Mouse (Mus musculus) retina, postnatal 7 days (tissue): ENCODE measurements around the gene Klf7.

Source experiments
- DNase-seq: peaks from one replicate; pipeline ENCODE4 v3.0.0-alpha.2; 2012; ENCODE audit warnings: low read depth, low spot score

The Klf7 gene

DNA sequence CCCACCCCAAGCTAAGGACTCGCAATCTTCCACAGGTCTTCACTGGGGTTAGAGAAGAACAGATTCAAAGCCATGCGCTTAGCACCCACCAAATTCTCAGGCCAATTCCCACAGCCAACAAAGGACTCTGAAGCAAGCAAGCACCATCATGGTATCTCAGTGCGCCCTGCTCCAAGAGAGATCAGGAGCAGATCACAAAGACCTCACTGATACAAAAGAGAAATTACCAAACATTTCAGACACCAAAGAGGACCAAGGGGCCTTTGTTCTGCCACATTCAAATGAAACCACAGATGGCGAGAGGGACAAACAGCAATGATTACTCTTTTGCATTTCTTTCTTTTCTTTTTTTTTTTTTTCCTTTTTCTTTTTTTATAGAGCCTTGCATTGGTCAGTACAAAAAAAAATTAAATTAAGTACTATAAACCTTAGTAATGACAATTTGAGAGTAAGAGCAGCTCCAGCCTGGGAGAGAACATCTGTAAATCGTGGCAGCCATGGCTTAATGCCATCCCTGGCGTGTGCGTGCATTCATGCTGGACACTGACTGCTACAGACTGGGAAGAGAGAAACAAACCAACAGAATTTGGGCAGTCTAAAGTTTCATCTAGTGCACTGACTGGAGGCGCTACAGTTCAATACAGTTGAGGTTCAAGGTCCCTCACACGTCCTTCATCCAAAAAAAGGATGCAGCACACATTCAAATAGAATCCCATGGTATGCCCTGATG lies 89.4 kb downstream of the Klf7 start:
- DNase-seq: no peak

DNA sequence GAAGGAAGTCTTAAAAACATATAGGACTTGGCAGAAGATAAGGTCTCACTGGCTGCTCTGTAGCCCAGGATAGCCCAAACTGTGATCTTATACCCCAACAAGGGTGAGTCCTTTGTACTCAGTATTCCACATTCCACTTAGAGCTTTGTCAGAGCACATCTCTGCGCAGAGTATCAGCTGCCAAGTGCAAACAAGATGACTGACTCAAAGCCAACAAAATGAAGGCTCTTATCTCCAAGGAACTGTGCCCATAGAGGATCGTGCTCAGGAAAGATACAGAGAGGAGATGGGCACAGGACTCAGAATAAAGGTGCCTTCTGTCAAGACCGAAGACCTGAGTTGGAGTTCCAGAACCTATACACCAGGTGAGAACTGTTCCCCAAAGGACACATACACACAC lies 100.1 kb downstream of the Klf7 start:
- DNase-seq: no peak

DNA sequence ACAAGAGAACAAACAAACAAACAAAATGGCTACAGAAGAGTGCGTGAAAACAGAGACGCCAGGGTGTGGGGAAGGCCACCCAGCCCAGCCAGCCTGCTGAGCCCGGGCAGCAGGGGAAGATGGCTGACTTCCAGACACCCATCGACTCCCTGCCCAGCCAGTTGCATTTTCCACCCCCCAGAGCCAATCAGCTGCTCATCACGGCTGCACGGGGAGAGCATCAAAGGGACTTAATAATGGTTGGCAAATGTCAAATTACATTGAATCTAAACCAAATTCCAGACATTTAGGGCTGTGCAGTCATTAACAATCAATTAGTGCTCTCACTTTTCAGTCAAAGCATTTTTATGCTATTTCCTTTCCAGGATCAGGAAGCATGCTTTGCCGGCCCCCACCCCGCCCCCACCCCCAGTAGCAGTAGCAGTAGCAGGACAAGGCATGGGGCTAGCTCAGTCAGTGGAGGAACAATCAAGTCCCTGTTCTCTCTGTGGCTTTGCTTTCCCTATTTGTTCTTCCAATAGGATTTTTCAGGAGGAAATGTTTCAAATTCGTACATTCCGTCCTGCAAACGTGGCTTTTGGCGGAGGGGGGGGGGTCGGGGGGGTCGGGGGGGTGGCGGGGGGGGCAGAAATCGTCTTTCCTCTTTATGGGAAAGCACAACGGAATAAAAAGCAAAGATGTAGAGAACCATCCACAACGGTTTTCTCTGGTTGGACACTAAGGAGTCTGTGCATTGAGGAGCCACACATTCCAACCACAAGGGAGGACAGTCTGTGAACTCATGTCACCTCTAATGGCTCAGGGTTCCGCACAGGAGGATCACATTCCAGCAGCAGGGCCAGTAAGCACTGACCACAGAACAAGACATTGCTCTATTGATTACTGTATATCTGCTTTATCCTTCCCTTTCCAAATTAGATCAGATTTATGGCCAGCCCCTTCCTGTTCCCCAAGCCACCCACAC lies 101.1 kb downstream of the Klf7 start:
- DNase-seq: no peak

DNA sequence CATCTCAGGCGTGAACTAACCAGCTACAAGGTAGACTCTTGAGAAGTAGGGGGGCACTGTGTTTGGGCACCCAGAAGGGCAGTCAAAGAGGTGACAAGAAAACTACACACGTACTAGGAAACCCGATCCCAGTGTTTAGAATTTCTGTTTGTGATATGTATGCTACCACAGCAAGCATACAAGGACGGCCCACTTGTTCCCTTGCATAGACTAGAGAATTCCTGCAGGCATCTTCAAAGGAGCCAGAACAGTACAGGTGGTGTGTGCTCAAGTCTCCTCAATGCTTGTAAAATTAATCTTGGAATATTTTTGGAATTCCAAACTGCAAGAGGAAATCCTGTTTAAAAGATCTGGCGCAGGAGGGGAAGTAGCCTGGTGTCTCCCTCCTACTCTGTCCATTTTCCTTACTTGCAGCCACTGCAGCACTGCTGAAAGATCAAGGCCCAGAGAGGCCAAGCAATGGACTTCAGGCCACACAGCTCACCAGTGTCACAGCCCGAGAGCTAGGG lies 102.9 kb downstream of the Klf7 start:
- no peak for DNase-seq

DNA sequence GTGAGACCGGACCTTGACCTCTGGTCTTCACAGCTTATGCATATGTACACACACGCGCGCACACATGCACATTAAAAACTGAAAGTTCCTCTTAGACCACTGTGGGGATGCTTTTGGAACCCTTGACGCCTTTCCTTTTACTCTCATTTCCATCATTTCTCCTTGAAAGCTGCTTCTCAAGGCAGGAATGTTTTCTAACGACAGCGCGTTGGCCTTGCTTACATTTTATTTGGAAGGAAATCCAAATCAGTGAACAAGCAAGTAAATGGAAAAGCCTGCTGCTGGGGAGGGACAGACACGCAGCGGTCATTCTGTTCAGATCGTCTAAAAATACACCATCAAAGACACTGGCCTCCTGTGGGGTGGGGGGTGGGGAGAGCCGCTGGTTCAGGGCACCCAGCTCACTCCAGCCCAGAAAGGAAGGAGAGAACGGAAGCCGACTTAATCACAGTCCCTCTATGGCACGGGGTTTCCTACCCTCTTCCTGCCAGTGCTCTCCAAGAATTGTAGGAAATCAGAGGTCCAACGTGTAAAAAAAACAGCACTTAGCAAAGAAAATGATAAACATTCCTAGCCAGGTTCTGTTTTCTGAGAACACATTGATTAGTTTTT lies 103.5 kb downstream of the Klf7 start:
- no peak for DNase-seq

DNA sequence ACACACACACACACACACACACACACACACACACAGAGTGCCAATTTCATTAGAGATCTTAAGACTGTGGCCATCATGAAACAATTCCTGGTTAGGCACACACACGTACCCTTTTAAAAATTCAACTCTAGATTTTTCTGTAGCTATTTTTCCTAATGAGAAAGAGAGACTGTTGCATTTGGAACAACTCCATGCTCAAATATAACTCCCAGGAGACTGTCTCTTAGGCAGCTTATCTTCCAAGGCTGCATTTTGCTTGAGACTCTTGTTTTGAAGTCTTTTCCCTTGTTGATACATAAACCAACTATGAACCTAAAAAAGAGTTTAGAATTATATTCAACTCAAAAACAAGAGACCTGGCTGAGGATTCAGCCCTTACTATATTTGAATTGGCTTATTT lies 108.0 kb downstream of the Klf7 start:
- no peak for DNase-seq

DNA sequence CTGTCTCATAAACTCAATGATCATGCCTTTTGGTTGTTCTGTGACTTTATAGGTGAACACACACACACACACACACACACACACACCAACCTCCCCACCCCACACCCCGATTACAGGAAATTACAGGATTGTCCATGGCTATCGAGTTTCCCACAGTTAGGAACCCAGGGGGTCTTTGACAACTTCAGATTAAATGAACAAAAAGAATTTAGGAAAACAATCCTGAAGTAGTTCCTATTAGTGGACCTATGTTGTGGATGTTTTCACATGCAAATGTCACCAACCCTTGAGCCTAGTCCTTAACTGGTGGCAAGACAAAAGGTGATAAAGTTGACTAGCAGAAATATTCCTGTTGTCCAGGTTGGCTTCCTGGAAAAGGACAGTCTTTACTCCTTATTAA lies 113.1 kb downstream of the Klf7 start:
- no peak for DNase-seq

DNA sequence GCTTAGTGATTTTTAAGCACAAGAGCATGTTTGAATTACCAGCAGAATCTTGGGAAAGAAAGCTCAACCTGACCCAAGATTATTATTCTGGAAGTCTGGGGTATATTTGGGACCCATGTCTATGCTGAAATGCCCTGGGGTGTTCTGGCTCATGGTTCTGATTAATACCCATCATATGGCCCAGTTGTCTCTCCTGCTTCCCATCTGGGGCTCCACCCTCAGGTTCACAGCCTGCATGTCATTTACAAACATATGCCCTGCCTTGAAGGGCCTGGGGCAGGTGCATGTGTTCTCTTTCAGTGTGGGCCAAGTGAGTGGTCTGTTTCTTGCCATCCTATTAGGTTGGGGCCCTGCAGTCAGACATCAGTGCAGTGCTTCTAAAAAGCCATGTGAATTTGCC lies 114.1 kb downstream of the Klf7 start:
- DNase-seq: no peak

DNA sequence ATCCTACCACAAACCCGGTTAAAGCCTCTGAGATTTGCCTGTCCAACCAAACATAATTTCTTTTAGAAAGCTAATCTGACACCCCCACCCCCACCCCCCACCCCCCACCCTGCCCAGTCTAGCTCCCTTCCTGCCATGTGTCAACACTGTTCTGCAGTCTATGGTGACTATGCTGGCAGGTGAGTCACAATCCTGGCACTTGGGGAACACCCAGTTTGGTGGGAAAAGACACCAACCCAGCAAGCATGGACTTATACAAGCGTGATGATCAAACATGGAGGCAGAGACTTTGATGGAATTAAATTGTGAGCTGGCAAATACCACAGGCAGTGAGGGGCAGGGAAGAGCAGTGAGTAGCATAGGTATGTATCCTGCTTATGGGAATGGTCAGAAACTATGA lies 116.9 kb downstream of the Klf7 start:
- DNase-seq: no peak

DNA sequence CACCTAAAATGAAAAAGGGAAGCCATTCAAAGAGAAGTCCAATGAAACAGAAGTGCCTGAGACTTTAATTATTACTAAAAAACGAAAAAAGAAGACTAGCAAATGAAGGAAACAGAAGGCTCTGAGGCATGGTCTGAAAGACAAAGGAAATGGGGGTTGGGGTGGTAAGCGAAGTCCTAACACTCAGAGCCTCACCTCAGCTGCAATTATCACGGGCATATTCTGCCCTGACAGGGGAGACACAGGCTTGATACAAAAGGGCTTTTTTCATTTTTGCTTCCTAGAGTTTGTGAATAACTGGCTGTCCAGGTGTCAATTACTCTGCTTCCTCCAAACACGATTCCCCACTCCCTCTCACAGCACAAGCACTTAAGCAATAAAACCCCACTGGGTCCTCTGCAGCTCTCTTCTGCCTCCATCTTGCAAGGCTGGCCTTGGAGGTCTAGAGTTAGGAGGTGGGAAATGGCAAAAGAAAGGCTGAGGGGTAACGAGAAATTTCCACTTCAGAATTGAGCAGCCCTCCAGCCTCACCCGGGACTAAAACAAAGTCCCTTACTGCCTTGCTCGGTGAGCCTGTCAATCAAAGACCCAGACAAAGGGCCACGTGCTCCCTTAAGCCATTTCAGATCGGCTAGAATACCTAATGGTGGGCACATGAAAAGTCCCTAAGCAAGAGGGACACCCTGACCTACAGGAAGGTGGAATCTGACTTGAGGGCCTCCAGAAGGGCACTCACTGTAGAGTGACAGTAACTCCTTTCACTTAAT lies 118.4 kb downstream of the Klf7 start:
- no peak for DNase-seq

DNA sequence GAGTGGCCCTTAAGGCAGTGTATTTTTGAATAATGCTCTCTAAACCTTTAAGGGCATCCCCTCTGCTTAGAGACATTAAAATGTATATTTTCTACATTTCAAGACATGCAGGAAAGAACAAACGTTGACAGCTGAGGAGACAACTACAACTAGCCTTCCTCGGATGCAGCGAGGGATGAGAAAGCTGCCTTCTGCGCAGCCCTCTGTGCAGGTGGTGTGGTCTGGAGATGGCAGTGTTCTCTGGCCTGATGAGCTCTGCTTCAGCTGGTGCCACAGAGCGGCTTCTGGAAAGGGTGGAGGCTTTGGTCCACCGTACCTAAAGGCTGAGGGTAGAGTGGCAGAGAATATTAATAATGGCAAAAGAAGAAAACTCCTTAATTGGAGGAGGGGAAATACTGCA lies 120.0 kb downstream of the Klf7 start:
- no peak for DNase-seq

DNA sequence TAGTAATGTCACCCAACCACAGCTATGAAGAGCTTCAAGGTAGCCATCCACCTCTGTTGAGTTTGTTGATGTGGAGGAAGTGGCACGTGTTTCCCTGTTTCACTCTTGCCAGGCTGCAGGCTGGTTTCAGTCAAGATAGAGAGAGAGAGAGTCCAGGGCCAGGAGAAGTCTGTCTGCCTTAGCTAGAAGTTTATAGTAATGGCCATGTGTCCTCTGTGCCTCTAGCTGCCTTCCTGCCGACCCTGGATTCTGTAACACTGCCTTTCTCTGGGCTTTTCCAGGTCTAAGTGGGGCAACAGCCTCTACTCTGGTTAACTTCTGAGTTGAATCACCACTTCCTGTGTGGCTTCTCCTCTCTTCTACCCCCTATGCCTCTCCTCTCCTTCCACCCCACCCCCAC lies 121.5 kb downstream of the Klf7 start:
- no peak for DNase-seq

DNA sequence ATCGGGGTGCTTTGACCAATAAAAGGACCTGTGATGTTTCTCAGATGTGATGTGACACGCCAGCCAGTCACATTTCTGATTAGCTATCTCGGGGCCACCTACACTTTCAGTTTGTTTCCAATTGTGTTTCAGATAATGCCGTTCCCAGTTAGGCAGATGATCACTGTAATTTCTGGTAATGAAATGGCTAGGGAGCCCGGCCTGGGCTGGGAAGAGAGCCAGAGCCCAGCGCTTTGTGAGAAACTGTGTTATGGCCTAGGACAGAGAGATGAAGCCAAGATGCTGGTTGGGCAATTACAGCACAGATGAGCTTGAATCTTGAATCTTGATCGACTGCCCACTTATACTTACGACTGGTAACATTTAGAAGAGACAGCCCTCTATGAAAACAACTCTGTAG lies 122.6 kb downstream of the Klf7 start:
- DNase-seq: no peak

DNA sequence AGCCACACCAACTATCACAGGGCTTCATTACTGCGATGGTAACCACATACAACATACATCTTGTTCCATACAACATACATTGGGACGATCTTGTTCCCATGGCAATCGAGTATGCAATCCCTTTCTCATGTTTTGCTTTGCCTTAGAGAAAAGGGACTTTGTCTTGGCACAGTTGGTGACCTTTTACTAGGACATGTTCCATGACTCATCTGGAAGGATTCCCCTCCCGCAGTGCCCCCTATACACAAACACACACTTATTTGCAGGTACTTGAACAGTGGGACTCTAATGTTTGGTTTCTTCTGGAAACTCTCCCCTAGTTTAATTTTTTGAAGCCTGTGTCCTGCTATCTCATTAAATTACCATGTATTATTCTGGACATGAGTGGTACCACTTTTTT lies 123.2 kb downstream of the Klf7 start:
- DNase-seq: no peak

DNA sequence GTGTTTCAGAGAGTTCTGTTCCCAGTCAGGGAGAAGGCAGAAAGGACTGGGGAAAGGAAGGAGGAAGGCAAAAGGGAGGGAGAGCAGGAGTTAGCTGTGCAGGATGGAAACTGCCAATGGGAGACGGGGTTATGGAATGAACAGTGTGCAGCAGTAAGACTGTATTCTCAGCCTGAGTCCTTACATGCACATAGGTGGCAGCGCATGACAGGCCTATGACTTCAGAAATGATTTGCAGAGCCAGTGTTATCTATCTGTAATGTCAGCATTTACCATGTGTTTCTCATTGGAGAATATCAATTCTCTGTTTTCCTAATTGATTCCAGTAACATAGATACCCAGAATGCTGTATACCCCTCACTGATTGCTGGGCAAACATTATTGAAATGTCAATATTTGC lies 123.9 kb downstream of the Klf7 start:
- DNase-seq: no peak

DNA sequence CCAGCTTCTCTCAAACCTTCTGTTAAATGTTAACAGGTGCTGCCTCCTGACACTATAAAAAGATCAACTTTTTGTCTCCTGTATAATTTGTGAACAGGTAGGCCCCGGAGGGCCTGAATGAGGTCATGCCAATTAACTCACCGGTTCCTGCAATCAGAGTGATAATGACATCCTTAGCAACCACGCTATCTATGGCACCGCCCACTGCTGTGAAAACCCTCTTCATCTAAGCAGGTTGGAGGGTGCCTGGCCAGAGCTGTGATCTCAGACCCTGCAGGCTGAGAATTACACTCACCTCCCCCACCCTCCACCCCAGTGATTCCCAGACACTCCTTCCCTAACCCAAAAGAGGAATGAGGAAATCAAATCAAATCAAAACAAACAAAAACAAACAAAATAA lies 126.3 kb downstream of the Klf7 start:
- DNase-seq: no peak

DNA sequence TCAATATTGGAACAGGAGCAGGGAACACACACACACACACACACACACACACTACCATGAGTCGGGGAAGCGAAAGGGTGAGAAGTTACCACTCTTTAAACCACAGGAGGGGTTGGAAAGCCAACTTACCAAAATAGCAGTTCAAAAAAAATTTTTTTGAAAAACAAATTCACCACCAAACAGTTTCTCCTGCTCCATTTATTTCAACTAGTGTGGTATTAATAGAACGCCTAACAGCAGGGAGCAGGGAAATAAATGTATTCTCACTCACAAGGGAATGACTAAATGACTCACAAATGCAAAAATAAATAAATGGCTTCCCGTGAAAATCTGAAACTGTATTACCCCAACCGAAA lies 127.0 kb downstream of the Klf7 start:
- DNase-seq: no peak

DNA sequence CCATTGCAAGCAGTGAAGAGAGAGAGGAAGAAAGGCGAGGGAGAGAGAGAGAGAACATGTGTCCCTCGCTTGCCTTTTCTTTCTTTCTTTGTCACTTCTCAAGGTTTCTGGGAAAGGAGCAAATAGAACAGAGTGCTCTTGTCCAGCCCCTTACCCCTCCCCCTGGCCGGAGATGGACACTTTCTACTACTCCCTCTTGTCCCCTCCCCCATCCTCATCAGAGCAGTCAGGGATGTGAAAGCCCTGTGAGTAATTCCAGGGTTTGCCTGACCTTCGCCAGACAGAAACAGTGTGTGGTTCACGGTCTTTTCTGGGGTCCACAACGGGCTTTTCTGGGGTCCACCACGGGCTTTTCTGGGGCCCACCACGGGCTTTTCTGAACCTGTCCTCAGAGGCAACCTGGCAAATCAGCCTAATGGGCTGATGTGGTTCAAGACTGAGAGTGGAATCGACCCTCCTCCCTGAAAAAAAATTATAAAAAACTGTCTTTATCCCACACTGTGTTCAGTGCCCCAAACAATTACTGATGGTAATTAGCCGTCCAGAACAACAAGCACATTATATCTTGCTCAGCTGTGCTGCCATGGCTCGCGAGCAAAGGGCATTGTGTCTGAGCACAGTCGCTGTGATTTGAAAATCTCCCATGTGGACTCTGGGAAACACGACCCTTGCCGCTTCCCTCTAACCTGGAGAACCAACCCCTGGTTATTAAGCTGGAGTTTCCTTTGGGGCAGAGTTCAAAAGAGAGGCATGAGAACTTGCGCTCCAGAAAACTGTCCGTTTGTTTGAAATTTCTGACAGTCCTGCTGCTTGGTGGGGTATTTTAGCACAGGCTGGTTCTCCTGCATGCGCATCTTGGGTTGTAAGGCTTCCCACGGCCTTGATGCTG lies 127.6 kb downstream of the Klf7 start:
- DNase-seq: no peak

DNA sequence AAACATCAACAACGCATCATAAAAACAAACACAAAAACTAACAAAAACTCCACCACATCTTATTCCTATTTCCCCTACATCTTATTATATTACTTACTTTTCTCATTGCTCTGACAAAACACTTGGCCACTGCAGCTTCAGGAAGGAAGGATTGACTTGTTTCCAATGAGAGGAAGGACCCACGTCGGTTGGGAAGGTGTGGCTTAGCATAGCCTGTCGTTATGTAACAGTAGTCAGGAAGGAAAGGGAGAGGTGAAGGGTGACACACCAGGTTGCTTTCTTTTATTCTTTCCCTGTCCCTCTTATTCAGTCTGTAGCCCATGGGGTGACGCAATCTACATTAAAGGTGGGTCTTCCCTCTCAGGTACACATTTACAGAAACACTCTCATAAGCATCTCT lies 129.6 kb downstream of the Klf7 start:
- no peak for DNase-seq

DNA sequence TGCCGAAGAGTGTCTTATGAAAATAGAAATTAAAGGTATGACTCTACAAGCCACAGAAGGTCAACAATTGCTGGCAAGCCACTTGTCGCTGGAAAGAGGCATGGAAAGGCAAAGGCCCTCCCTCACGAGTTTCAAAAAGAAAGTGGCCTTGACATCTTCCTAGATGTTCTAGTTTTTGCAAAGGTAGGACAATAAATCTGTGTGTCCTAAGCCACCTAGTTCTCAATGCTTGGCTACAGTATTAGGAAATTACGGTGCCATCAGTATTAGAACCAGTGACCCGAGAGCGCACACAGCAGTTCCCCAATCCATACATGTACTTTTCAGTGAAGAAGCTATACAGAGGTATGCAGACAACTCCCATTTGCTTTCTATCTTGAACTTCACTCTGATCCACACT lies 131.7 kb downstream of the Klf7 start:
- no peak for DNase-seq

DNA sequence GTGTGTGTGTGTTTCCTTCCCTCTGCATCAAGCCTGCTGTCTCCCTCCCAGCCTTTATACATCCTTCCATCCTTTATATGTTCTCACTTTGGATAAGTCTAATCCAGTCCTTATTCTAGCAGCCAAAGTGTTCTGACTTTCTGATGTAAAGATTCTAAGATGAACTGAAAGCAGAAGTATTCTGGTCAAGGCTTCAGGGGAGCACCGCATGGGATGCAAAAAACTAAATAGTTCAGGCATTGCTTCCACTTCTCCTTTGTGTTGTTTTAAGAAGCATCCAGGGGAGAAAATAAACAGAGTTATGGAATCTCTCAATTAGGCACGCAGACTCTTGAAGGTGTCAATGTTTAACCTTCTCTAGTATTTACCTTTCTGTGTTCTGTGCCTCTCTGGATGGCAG lies 141.3 kb downstream of the Klf7 start:
- DNase-seq: no peak
